Mouse (Mus musculus): ENCODE data around the gene Pigr.

- TF ChIP-seq EP300 (IDR thresholded peaks at IDR 0.05; ENCODE audit: low read depth) (no peak), CTCF (IDR thresholded peaks at IDR 0.05; ENCODE audit: low read depth) (no peak)
Measured at GRCm38 (mm10) chr1:130892446-130892845, 66.0 kb downstream of the Pigr start.
